In genomic region chr1:93080930-93081589, GRCm38 (mm10) we compare ENCODE assay signal across 10 mouse cellular contexts. TPM values are rescaled to one million over a fixed set of nuclear protein-coding genes. Genes with fewer than 3 reads are reported as not detected.
DNase-seq lines count a peak whose midpoint lies in the region; ATAC-seq and TF ChIP-seq lines count a peak whose summit lies in the region.
"Had no signal": no experiment of that assay in that cellular context is flagged by ENCODE, and none has a peak within 500 bp of the region (broad histone marks: within the 10 kb centered on the region; RNA-seq: fewer than 3 reads in every experiment).

No protein-coding gene starts in this region.

- TF ChIP-seq EP300 in lung, postnatal 0 days (IDR thresholded peaks at IDR 0.05), result no peak

- DNase-seq in forebrain, embryonic 11.5 days (ENCODE audit: low spot score), result peak; percentile 67
- DNase-seq in midbrain, embryonic 11.5 days (ENCODE audit: low spot score, missing footprints), result peak; percentile 89
- peak; percentile 61 for DNase-seq in heart, postnatal 4 days
- peak; percentile 55 for DNase-seq in lung, postnatal 0 days (ENCODE audit: low spot score)
- DNase-seq in thymus, postnatal 0 days (ENCODE audit: low spot score), result peak; percentile 18

- H3K4me1 ChIP-seq in forebrain, embryonic 11.5 days (replicated peaks; ENCODE audit: control insufficient read depth, insufficient read depth, low read length), result peaks cover 26% of the 10 kb centered on the region; the same call in 1 of the 2 replicates
- peaks cover 53% of the 10 kb centered on the region for H3K4me1 ChIP-seq in forebrain, embryonic 15.5 days
- H3K4me1 ChIP-seq in midbrain, embryonic 11.5 days (ENCODE audit: control insufficient read depth, insufficient read depth, low read length), result peaks cover 14% of the 10 kb centered on the region
- 0 out of 2 replicates have a peak, but pooled peaks cover 16% of the 10 kb centered on the region for H3K4me1 ChIP-seq in midbrain, embryonic 16.5 days (ENCODE audit: control insufficient read depth, insufficient read depth, low read length)
- no peaks in the 10 kb centered on the region for H3K4me1 ChIP-seq in lung, postnatal 0 days (ENCODE audit: insufficient read depth, low read depth, low read length)

- H3K9me3 ChIP-seq in forebrain, embryonic 11.5 days (ENCODE audit: control insufficient read depth, low read length), result no peaks in the 10 kb centered on the region
- H3K9me3 ChIP-seq in forebrain, embryonic 15.5 days, result no peaks in the 10 kb centered on the region
- no peaks in the 10 kb centered on the region for H3K9me3 ChIP-seq in midbrain, embryonic 11.5 days (ENCODE audit: control insufficient read depth, low read length)
- H3K9me3 ChIP-seq in midbrain, embryonic 16.5 days (replicated peaks; ENCODE audit: control insufficient read depth, low read length, poor library complexity, severe bottlenecking), result no peaks in the 10 kb centered on the region
- H3K9me3 ChIP-seq in lung, postnatal 0 days (ENCODE audit: low read length), result no peaks in the 10 kb centered on the region
- H3K9me3 ChIP-seq: hindbrain, embryonic 15.5 days had no signal

- peak; percentile 87 for TF ChIP-seq CTCF in lung, postnatal 0 days (IDR thresholded peaks at IDR 0.05)

- 71% methylated on average over 3 of the region's 3 CpGs for WGBS in forebrain, embryonic 11.5 days
- 69% methylated on average over 3 of the region's 3 CpGs for WGBS in forebrain, embryonic 15.5 days
- WGBS in midbrain, embryonic 11.5 days, result 79% methylated on average over 3 of the region's 3 CpGs
- WGBS in midbrain, embryonic 16.5 days, result 76% methylated on average over 3 of the region's 3 CpGs
- 81% methylated on average over 3 of the region's 3 CpGs for WGBS in lung, postnatal 0 days

- H3K4me3 ChIP-seq in forebrain, embryonic 11.5 days (ENCODE audit: low read depth, low read length), result no peak overlapping the region
- no peak overlapping the region for H3K4me3 ChIP-seq in forebrain, embryonic 15.5 days
- no peak overlapping the region for H3K4me3 ChIP-seq in midbrain, embryonic 11.5 days (ENCODE audit: low read depth, low read length)
- H3K4me3 ChIP-seq in midbrain, embryonic 16.5 days (ENCODE audit: low read depth, low read length), result no peak overlapping the region
- H3K4me3 ChIP-seq in lung, postnatal 0 days (ENCODE audit: low read depth, low read length), result no peak overlapping the region
- H3K4me3 ChIP-seq: hindbrain, embryonic 15.5 days had no signal

- ATAC-seq in forebrain, embryonic 11.5 days (replicated peaks; ENCODE audit: low FRiP score), result no peak
- ATAC-seq in forebrain, embryonic 15.5 days (replicated peaks), result no peak
- ATAC-seq in midbrain, embryonic 11.5 days (ENCODE audit: low FRiP score), result no peak
- no peak for ATAC-seq in midbrain, embryonic 16.5 days
- ATAC-seq in cerebellum, adult (ENCODE audit: insufficient number of reproducible peaks, low FRiP score, low TSS enrichment), result peak; percentile 65; the same call in 1 of the 2 replicates
- peak; percentile 34 for ATAC-seq in lung, postnatal 0 days

- no peaks in the 10 kb centered on the region for H3K27me3 ChIP-seq in forebrain, embryonic 11.5 days (ENCODE audit: control insufficient read depth, insufficient read depth, low read length)
- H3K27me3 ChIP-seq in forebrain, embryonic 15.5 days, result no peaks in the 10 kb centered on the region
- no peaks in the 10 kb centered on the region for H3K27me3 ChIP-seq in midbrain, embryonic 11.5 days (ENCODE audit: control insufficient read depth, insufficient read depth, low read length)
- H3K27me3 ChIP-seq in midbrain, embryonic 16.5 days (ENCODE audit: control insufficient read depth, insufficient read depth, low read depth, low read length), result no peaks in the 10 kb centered on the region
- H3K27me3 ChIP-seq in lung, postnatal 0 days (replicated peaks; ENCODE audit: insufficient read depth, low read length), result no peaks in the 10 kb centered on the region
- H3K27me3 ChIP-seq: hindbrain, embryonic 15.5 days had no signal

- H3K4me2 ChIP-seq in forebrain, embryonic 11.5 days (ENCODE audit: low read depth, low read length, severe bottlenecking), result no peak overlapping the region
- H3K4me2 ChIP-seq in forebrain, embryonic 15.5 days (replicated peaks), result no peak overlapping the region
- H3K4me2 ChIP-seq in midbrain, embryonic 11.5 days, result no peak overlapping the region
- no peak overlapping the region for H3K4me2 ChIP-seq in midbrain, embryonic 16.5 days (ENCODE audit: low read length)
- no peak overlapping the region for H3K4me2 ChIP-seq in lung, postnatal 0 days (replicated peaks; ENCODE audit: low read depth, low read length)
- H3K4me2 ChIP-seq: hindbrain, embryonic 15.5 days had no signal

- no peak overlapping the region for H3K27ac ChIP-seq in forebrain, embryonic 11.5 days (ENCODE audit: low read depth, low read length)
- no peak overlapping the region for H3K27ac ChIP-seq in forebrain, embryonic 15.5 days (replicated peaks)
- no peak overlapping the region for H3K27ac ChIP-seq in midbrain, embryonic 11.5 days (ENCODE audit: low read depth, low read length)
- H3K27ac ChIP-seq in midbrain, embryonic 16.5 days (ENCODE audit: low read length), result no peak overlapping the region
- H3K27ac ChIP-seq in lung, postnatal 0 days (ENCODE audit: low read length), result no peak overlapping the region

- no peak overlapping the region for H3K9ac ChIP-seq in forebrain, embryonic 11.5 days (ENCODE audit: low read length)
- H3K9ac ChIP-seq in forebrain, embryonic 15.5 days (replicated peaks), result no peak overlapping the region
- H3K9ac ChIP-seq in midbrain, embryonic 11.5 days (ENCODE audit: low read length), result no peak overlapping the region
- no peak overlapping the region for H3K9ac ChIP-seq in midbrain, embryonic 16.5 days (ENCODE audit: low read depth, low read length)
- H3K9ac ChIP-seq in lung, postnatal 0 days (replicated peaks; ENCODE audit: low read depth), result no peak overlapping the region
- H3K9ac ChIP-seq: hindbrain, embryonic 15.5 days had no signal

- peaks cover 8% of the 10 kb centered on the region; the same call in 1 of the 2 replicates for H3K36me3 ChIP-seq in forebrain, embryonic 11.5 days (ENCODE audit: control insufficient read depth, insufficient read depth, low read length)
- peaks cover 48% of the 10 kb centered on the region for H3K36me3 ChIP-seq in forebrain, embryonic 15.5 days
- peaks cover 5% of the 10 kb centered on the region for H3K36me3 ChIP-seq in midbrain, embryonic 11.5 days (ENCODE audit: control insufficient read depth, insufficient read depth, low read length)
- H3K36me3 ChIP-seq in midbrain, embryonic 16.5 days (ENCODE audit: control insufficient read depth, insufficient read depth, low read length), result peaks cover 52% of the 10 kb centered on the region
- H3K36me3 ChIP-seq in lung, postnatal 0 days (ENCODE audit: insufficient read depth, low read length), result no peaks in the 10 kb centered on the region

RNA-seq across cellular contexts. Expression of gene Kif1a, which starts 20.7 kb away (rescaled TPM):
- 79.7 and 86.0 TPM in 2 replicates for polyA plus RNA-seq in forebrain, embryonic 11.5 days (2014; fragmentation: Nextera tagmentation; extraction: Ambion mirVana)
- polyA plus RNA-seq in forebrain, embryonic 15.5 days (2015; fragmentation: Nextera tagmentation; extraction: Ambion mirVana), result 336 and 351 TPM in 2 replicates
- polyA plus RNA-seq in midbrain, embryonic 11.5 days (2014; fragmentation: Nextera tagmentation; extraction: Ambion mirVana), result 51.0 and 59.6 TPM in 2 replicates
- polyA plus RNA-seq in midbrain, embryonic 16.5 days (2015; fragmentation: Nextera tagmentation; extraction: Ambion mirVana), result 514 and 519 TPM in 2 replicates
- total RNA-seq in heart, postnatal 4 days (2021), result 1 to 10 TPM; 6.2 to 7.5 TPM
- 3.2 and 4.4 TPM in 2 replicates for polyA plus RNA-seq in lung, postnatal 0 days (2015; fragmentation: Nextera tagmentation; extraction: Ambion mirVana)
- polyA plus RNA-seq in thymus, postnatal 0 days (2015; fragmentation: Nextera tagmentation; extraction: Ambion mirVana), result 0.20 and 0.22 TPM in 2 replicates

RNA-seq across cellular contexts. Expression of gene Agxt, which starts 54.0 kb away (rescaled TPM):
- not detected in 2 replicates for polyA plus RNA-seq in forebrain, embryonic 11.5 days (2014; fragmentation: Nextera tagmentation; extraction: Ambion mirVana)
- not detected in 2 replicates for polyA plus RNA-seq in forebrain, embryonic 15.5 days (2015; fragmentation: Nextera tagmentation; extraction: Ambion mirVana)
- not detected in 2 replicates for polyA plus RNA-seq in midbrain, embryonic 11.5 days (2014; fragmentation: Nextera tagmentation; extraction: Ambion mirVana)
- polyA plus RNA-seq in midbrain, embryonic 16.5 days (2015; fragmentation: Nextera tagmentation; extraction: Ambion mirVana), result not detected in 2 replicates
- not detected for total RNA-seq in heart, postnatal 4 days (2021)
- 0.08 and 0.10 TPM in 2 replicates for polyA plus RNA-seq in lung, postnatal 0 days (2015; fragmentation: Nextera tagmentation; extraction: Ambion mirVana)
- polyA plus RNA-seq in thymus, postnatal 0 days (2015; fragmentation: Nextera tagmentation; extraction: Ambion mirVana), result 0.13 and 0.21 TPM in 2 replicates
- polyA plus RNA-seq: hindbrain, embryonic 15.5 days; neural tube, embryonic 14.5 days had no signal

Comparison
In these comparisons a context has a peak if more than half of its experiments do, and no peak if none do; other contexts are left out.
1. ATAC-seq: peak in cerebellum, adult (single experiment) and lung, postnatal 0 days (single experiment); none in forebrain, embryonic 11.5 days (single experiment), forebrain, embryonic 15.5 days (single experiment), midbrain, embryonic 11.5 days (single experiment) and midbrain, embryonic 16.5 days (single experiment).
2. DNase-seq: peak in every context shown above with its lines; median percentile 89 in midbrain, embryonic 11.5 days; 67 in forebrain, embryonic 11.5 days; 61 in heart, postnatal 4 days; 55 in lung, postnatal 0 days; 18 in thymus, postnatal 0 days.